Mouse (Mus musculus): Measurements from ENCODE around the gene Wnt2b. TPM values are rescaled to one million over a fixed set of nuclear protein-coding genes. Genes with fewer than 3 reads are reported as not detected.

The Wnt2b gene
- total RNA-seq, 2 experiments from 2014 or later: 1.1 to 1.8 TPM

GRCm38 (mm10) chr3:104965991-104966554, 4.4 kb upstream of the Wnt2b start:
- DNase-seq: no peak
- intact Hi-C loops (cut with DNase I): loop anchor here (5.0 kb wide), 2 partner anchors 99 to 194 kb away; no protein-coding TSS in a partner anchor

- no peak for DNase-seq
- intact Hi-C loops (cut with DNase I): loop anchor here (5.0 kb wide), 2 partner anchors 98 to 193 kb away; no protein-coding TSS in a partner anchor
Measured at GRCm38 (mm10) chr3:104965070-104965855, 3.5 kb upstream of the Wnt2b start.

- intact Hi-C loops (cut with DNase I): no loop called here
- DNase-seq: no peak
Measured at GRCm38 (mm10) chr3:104963331-104964276, 1.9 kb upstream of the Wnt2b start.

- DNase-seq: no peak
- intact Hi-C loops (cut with DNase I): no loop called here
Measured at GRCm38 (mm10) chr3:104962866-104963265, 1.1 kb upstream of the Wnt2b start.

- intact Hi-C loops (cut with DNase I): no loop called here
- no peak for DNase-seq
Measured at GRCm38 (mm10) chr3:104962141-104962611, 455 bp upstream of the Wnt2b start.

GRCm38 (mm10) chr3:104960026-104961000, 1.4 kb downstream of the Wnt2b start:
- no peak for DNase-seq
- intact Hi-C loops (cut with DNase I): no loop called here

- DNase-seq: no peak
- intact Hi-C loops (cut with DNase I): no loop called here
Measured at GRCm38 (mm10) chr3:104956131-104956581, 5.6 kb downstream of the Wnt2b start.

GRCm38 (mm10) chr3:104954551-104954950, 7.2 kb downstream of the Wnt2b start:
- no peak for DNase-seq
- intact Hi-C loops (cut with DNase I): no loop called here

GRCm38 (mm10) chr3:104954137-104954536, 7.6 kb downstream of the Wnt2b start:
- intact Hi-C loops (cut with DNase I): no loop called here
- no peak for DNase-seq

GRCm38 (mm10) chr3:104952891-104953670, 8.6 kb downstream of the Wnt2b start:
- no peak for DNase-seq
- intact Hi-C loops (cut with DNase I): no loop called here

- DNase-seq: no peak
- intact Hi-C loops (cut with DNase I): no loop called here
Measured at GRCm38 (mm10) chr3:104950926-104951325, 10.8 kb downstream of the Wnt2b start.

- intact Hi-C loops (cut with DNase I): no loop called here
- no peak for DNase-seq
Measured at GRCm38 (mm10) chr3:104944894-104945293, 16.8 kb downstream of the Wnt2b start.

GRCm38 (mm10) chr3:104943333-104943732, 18.4 kb downstream of the Wnt2b start:
- DNase-seq: no peak
- intact Hi-C loops (cut with DNase I): no loop called here

- intact Hi-C loops (cut with DNase I): no loop called here
- DNase-seq: no peak
Measured at GRCm38 (mm10) chr3:104942682-104943081, 19.0 kb downstream of the Wnt2b start.

GRCm38 (mm10) chr3:104940691-104941090, 21.0 kb downstream of the Wnt2b start:
- DNase-seq: no peak
- intact Hi-C loops (cut with DNase I): no loop called here

- intact Hi-C loops (cut with DNase I): no loop called here
Measured at GRCm38 (mm10) chr3:104938327-104938726, 23.4 kb downstream of the Wnt2b start.

GRCm38 (mm10) chr3:104937728-104938305, 23.9 kb downstream of the Wnt2b start:
- intact Hi-C loops (cut with DNase I): no loop called here

More at GRCm38 (mm10) chr3:104938327-104938726, 23.4 kb downstream of the Wnt2b start:
- no peak for DNase-seq

GRCm38 (mm10) chr3:104929385-104929784, 32.3 kb downstream of the Wnt2b start:
- no peak for DNase-seq
- intact Hi-C loops (cut with DNase I): no loop called here

More at GRCm38 (mm10) chr3:104937728-104938305, 23.9 kb downstream of the Wnt2b start:
- DNase-seq: no peak

Measured in heart, postnatal 36 days (tissue).